Mouse (Mus musculus) monocyte, adult 2 months (primary cell): ENCODE data around the gene Olfr770.
"Not testable (repeated sequence)": the region's sequence is repeated elsewhere in the genome, so short reads cannot be mapped to it uniquely, and the experiment has no call there.

Experiments used
- DNase-seq, 2 experiments: peaks; one replicate each; pipeline ENCODE4 v3.0.0; 2022; ENCODE audit warnings: low spot score in 2 of 2, low read depth in 1 of 2

The Olfr770 gene

DNA sequence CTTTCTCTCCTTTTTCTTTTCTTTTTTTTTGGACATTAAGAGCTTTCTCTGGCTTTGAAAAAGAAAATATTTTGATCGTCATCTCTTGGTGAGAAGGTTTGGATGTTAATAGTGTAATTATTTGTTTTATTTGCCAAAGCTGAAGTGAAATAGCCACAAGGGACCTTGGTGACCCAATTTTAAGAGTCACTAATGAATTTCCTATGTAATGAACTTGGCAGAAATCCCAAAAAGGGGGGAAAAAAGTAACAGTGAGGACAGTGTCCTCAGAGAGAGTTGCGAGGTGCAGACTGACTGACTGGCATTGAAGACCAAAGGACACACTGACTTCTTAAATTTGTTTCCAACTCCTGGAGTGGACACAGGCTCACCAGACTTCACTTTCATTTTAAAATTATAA, at the start of gene Olfr770:
TSS of gene Olfr770 (minus strand) at position 101 of the 400 bp plus-strand sequence.
- DNase-seq = no peak

GRCm38 (mm10) chr10:129187319-129187718, 48.5 kb upstream of the Olfr770 start, which contains the start of gene Olfr773:
Gene Olfr773, minus strand, starts transcription at chr10:129187419.
- DNase-seq = not testable (repeated sequence)

DNA sequence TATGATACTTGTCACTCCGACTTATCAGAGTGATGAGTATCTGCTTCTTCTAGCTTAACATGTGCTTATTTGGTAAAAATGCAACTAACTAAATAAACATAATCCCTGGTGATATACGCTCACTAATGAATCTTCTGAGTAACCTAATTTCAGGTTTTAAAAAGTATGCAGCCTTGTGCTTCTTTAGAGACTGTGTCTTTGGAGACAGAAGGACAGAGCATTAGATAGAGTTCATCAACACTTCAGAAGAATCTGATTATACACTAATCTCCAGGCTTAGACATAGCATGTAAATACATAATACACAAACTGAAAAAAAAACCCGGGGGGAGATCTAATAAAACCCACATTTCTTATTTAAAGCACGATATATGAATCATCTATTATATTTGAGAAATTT, 39.0 kb upstream of the Olfr770 start, which contains the start of gene Olfr772:
TSS of gene Olfr772 (minus strand) at position 101 of the 400 bp plus-strand sequence.
- not testable (repeated sequence) for DNase-seq

DNA sequence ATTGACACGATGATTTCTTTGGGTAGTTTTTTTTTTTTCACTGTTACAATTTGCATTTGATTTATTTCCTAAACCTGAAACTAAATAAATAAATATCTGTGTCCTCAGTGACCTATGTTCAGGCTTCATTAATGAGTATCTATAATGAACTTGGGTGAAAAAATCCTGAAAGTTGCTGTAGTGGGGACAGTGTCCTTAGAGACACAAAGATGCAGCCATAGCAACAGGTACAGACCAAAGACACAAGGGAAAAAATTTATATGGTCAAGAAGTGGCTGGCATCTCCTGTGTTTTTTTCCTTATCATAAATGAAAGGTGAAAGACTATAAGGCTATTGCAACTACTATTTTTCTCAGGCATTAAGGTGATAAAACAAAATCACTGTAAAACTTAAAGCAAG, 25.9 kb upstream of the Olfr770 start, which contains the start of gene Olfr771:
TSS of gene Olfr771 (minus strand) at position 101 of the 400 bp plus-strand sequence.
- no peak for DNase-seq

DNA sequence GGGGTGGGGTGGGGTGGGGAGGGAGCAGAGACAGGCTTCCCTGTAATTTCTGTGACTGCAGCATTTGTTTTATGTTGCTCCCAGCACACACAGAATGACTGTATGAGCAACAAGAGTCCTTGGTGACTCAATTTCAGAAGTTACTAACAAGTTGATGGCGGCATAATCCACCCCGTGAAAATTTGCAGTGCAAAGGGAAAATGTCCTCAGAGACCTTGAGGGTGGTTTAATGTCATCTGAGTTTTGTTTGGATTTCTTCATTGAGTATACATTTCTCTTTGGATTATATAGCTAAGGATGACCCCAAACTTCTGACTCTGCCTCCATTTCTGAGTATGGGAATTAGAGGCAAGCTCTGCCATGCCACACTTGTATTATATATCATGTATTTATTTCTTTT, 21.0 kb downstream of the Olfr770 start, which contains the start of gene Olfr769:
TSS of gene Olfr769 (minus strand) at position 101 of the 400 bp plus-strand sequence.
- DNase-seq = no peak

- no peak for DNase-seq
Observed at GRCm38 (mm10) chr10:129115146-129115545, 23.7 kb downstream of the Olfr770 start.

- DNase-seq = no peak
Observed at GRCm38 (mm10) chr10:129101231-129101630, 37.6 kb downstream of the Olfr770 start.

DNA sequence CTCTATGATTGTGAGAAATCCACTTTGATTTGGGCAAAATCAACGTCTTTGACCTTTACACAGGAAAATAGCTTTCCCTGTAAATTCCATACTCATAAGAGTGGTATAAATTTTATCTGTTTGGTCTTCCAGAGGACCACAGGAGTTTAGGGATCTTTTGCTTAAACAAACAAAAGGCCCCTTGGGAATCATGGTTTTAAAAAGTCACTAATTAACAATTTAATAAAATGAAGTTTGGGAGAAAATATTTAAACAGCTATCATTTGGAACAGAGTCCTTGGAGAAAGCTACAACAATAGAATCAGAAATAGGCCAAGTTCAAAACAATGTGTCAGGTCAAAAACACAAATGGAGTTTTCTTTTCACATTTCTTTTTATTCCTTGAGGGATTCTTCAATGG, 39.5 kb downstream of the Olfr770 start, which contains the start of gene Olfr768:
TSS of gene Olfr768 (minus strand) at position 101 of the 400 bp plus-strand sequence.
- no peak for DNase-seq

DNA sequence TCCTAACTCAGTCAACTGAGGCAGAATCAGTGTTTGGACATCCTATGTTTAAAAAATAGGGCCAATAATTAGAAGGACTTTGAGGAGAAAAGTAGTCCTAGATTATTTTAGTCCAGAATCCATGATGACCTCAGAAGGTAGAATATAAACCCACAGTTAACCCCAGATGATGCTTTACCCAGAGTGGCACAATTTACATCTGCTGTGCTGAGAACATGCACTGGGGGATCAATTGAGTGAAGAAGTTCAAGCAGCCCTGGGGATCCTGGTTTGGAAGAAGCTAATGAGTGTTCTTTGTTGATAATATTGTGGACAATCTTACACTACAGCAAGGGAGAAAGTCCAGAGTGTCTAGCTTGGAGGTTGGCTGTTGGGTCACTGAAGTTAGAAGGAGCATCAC, 56.0 kb downstream of the Olfr770 start, which contains the start of gene Olfr767:
TSS of gene Olfr767 (minus strand) at position 101 of the 400 bp plus-strand sequence.
- not testable (repeated sequence) for DNase-seq
